Mouse (Mus musculus) neural tube, embryonic 15.5 days (tissue): ENCODE measurements around the gene Olfr1101. TPM values are rescaled to one million over a fixed set of nuclear protein-coding genes. Genes with fewer than 3 reads are reported as not detected.

Experiments used
- ATAC-seq: fragments of 200-750 bp; cut with Nextera tagmentation; 2 replicates; pipeline ENCODE4 v1.8.0; 2017; ENCODE audit warnings: mild to moderate bottlenecking, moderate TSS enrichment, moderate library complexity; ENCODE audit not compliant: low FRiP score
- H3K27ac ChIP-seq: fragments of 300-500 bp; sonication (generic); replicated peaks from 2 replicates; pipeline ENCODE4 v1.5.1; 2015; ENCODE audit warnings: mild to moderate bottlenecking, inconsistent platforms
- H3K27me3 ChIP-seq: fragments of 300-500 bp; sonication (generic); replicated peaks from 2 replicates; pipeline ENCODE4 v1.6.1; 2015; ENCODE audit warnings: inconsistent platforms
- H3K36me3 ChIP-seq: fragments of 300-500 bp; sonication (generic); 2 replicates; pipeline ENCODE4 v1.6.1; 2015; ENCODE audit warnings: inconsistent platforms
- H3K4me1 ChIP-seq: fragments of 300-500 bp; sonication (generic); 2 replicates; pipeline ENCODE4 v1.6.1; 2015; ENCODE audit warnings: inconsistent platforms
- H3K4me2 ChIP-seq: fragments of 300-500 bp; sonication (generic); 2 replicates; pipeline ENCODE4 v1.6.1; 2015; ENCODE audit warnings: inconsistent platforms, mild to moderate bottlenecking, moderate library complexity
- H3K4me3 ChIP-seq: fragments of 300-500 bp; sonication (generic); replicated peaks from 2 replicates; pipeline ENCODE4 v1.5.1; 2015; ENCODE audit warnings: mild to moderate bottlenecking, inconsistent platforms
- H3K9ac ChIP-seq: fragments of 300-500 bp; sonication (generic); replicated peaks from 2 replicates; pipeline ENCODE4 v1.6.1; 2015; ENCODE audit warnings: mild to moderate bottlenecking, inconsistent platforms
- H3K9me3 ChIP-seq: fragments of 300-500 bp; sonication (generic); replicated peaks from 2 replicates; pipeline ENCODE4 v1.6.1; 2016; ENCODE audit warnings: inconsistent platforms
- WGBS: fragments of 180-500 bp; shearing (Covaris S2); methylation state at CpG from one replicate; pipeline ENCODE4 v1.1.7; 2015; ENCODE audit warnings: mixed read lengths; 5-methylcytosine and 5-hydroxymethylcytosine counted together
- polyA plus RNA-seq: library from polyadenylated mRNA; unstranded; fragments of >200 nt; fragmentation: Nextera tagmentation; extraction: Ambion mirVana; gene quantifications from 2 replicates; pipeline ENCODE4 v1.2.1, GENCODE M21; 2015

Gene Olfr1101
- polyA plus RNA-seq, result not detected in 2 replicates

DNA sequence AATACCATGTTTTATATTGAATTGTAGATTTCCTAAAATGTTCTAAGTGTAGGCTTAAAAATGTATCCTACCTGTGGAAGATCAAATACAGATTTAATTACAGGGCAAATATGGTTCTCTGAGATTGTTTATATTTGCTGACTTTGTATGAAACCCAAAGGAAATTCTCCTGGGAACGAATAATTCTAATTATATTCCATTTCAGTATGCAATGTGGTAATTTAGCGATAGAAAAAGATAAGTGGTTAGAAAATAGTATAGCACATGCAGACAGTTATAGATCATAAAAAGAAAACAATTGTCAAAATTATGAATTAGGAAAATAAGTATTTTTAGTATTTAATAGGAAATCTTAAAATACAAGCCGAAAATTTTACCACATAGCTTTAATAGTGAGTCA is at the start of gene Olfr1101:
Gene Olfr1101, minus strand, starts transcription at position 101 of the 400 bp plus-strand sequence.
- H3K9me3 ChIP-seq, result no peaks in the 10 kb centered on the region
- 79% methylated on average over 3 of the region's 3 CpGs for WGBS
- H3K4me1 ChIP-seq, result no peaks in the 10 kb centered on the region
- ATAC-seq, result no peak
- no peak within 1 kb of the TSS for H3K4me3 ChIP-seq
- H3K27ac ChIP-seq, result no peak within 1 kb of the TSS
- no peak within 1 kb of the TSS for H3K9ac ChIP-seq
- no peaks in the 10 kb centered on the region for H3K27me3 ChIP-seq
- no peaks in the 10 kb centered on the region for H3K36me3 ChIP-seq
- no peak within 1 kb of the TSS for H3K4me2 ChIP-seq

DNA sequence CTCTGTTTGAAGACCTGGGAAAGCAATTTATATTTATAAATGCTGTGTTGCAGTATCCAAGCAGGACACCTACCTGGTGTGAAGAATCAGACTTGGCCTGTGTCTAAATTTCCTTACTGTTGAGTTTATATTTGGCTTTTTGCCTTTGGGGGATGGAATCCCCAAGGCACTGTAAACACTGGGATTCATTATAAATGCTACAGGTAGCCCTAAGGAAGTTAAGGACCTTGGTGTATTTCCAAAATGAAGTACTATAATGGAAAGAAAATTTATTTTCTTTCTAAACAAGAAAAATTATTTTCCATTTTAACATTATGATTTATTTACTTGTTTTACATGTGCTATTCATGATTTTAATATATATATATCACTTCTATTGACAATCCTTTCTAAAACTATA is 45.4 kb upstream of the Olfr1101 start, which contains the start of gene Olfr1105:
Gene Olfr1105, minus strand, starts transcription at position 101 of the 400 bp plus-strand sequence.
- Histone ChIP-seq H3K27me3 (no peaks in the 10 kb centered on the region), H3K9ac (no peak within 1 kb of the TSS), H3K4me1 (no peaks in the 10 kb centered on the region), H3K36me3 (no peaks in the 10 kb centered on the region), H3K9me3 (no peaks in the 10 kb centered on the region), H3K27ac (no peak within 1 kb of the TSS), H3K4me3 (no peak within 1 kb of the TSS), H3K4me2 (no peak within 1 kb of the TSS)
- ATAC-seq, result no peak

DNA sequence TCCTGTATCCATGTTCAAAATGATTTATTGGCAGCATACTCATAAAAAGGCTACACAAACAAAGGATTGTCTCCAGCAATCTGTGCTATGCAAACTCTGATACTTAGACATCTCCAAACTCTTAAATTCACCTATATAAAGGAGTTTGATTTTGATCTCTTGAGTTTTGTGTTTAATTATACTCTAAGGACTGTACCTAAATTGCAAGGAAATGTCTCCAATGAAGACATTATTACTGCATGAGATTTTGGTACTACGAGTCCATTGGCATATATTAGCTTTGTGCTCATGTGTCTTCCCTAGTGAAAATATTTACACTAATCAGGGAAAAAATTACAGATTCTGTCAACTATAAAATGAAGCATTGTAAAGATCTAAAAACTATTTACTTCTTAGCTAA is 36.0 kb upstream of the Olfr1101 start, which contains the start of gene Olfr1104:
Gene Olfr1104, minus strand, starts transcription at position 101 of the 400 bp plus-strand sequence.
- no peak for ATAC-seq
- no peaks in the 10 kb centered on the region for H3K9me3 ChIP-seq
- H3K9ac ChIP-seq, result no peak within 1 kb of the TSS
- no peaks in the 10 kb centered on the region for H3K27me3 ChIP-seq
- H3K27ac ChIP-seq, result no peak within 1 kb of the TSS
- H3K36me3 ChIP-seq, result no peaks in the 10 kb centered on the region
- WGBS, result 76% methylated on average over 1 of the region's 1 CpGs
- no peaks in the 10 kb centered on the region for H3K4me1 ChIP-seq
- no peak within 1 kb of the TSS for H3K4me3 ChIP-seq
- H3K4me2 ChIP-seq, result no peak within 1 kb of the TSS

DNA sequence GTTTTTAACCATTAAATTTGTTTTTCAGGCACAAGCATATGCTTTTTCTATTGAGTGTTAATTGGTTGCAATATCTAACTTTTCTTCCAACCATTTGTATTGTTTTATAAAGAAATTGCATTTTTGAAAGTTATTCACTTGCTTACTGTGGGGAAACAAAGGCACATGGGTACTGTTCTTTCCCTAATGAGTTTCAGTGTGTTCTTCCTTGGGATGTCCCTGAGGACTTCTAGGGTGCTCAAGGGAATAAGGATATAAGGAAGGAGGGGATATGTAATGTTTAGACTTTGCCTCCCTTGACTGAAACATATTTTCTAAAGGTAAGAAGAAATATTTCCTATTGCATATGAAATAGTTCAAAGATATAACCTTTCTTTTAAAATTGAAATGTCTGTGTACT is 7.1 kb upstream of the Olfr1101 start, which contains the start of gene Olfr1102:
Gene Olfr1102, plus strand, starts transcription at position 301 of the 400 bp plus-strand sequence.
- Histone ChIP-seq H3K9ac (no peak within 1 kb of the TSS), H3K4me1 (no peaks in the 10 kb centered on the region), H3K36me3 (no peaks in the 10 kb centered on the region), H3K4me3 (no peak within 1 kb of the TSS), H3K27ac (no peak within 1 kb of the TSS), H3K27me3 (no peaks in the 10 kb centered on the region), H3K4me2 (no peak within 1 kb of the TSS), H3K9me3 (no peaks in the 10 kb centered on the region)
- no peak for ATAC-seq

DNA sequence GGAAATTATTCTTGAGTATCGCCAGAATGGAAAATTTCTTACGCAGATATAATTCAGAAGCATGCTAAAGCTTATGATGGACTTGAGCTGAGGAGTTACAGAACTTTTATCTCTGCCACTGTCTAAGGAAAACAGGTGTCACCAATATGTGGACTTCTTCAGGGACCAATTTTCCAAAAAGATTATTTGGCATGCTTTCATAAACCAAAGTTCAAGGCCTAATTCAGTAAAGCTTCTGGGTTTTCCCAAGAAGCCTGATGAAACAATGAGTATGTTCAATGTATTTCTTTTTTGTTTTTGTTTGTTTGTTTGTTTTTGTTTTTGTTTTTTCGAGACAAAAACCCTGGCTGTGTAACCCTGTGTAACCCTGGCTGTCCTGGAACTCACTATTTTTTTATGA is 11.2 kb downstream of the Olfr1101 start, which contains the start of gene Olfr1100:
Gene Olfr1100, minus strand, starts transcription at position 101 of the 400 bp plus-strand sequence.
- Histone ChIP-seq H3K4me3 (no peak within 1 kb of the TSS), H3K27ac (no peak within 1 kb of the TSS), H3K9me3 (no peaks in the 10 kb centered on the region), H3K36me3 (no peaks in the 10 kb centered on the region), H3K4me2 (no peak within 1 kb of the TSS), H3K27me3 (no peaks in the 10 kb centered on the region), H3K9ac (no peak within 1 kb of the TSS), H3K4me1 (no peaks in the 10 kb centered on the region)
- ATAC-seq, result no peak
- WGBS, result 81% methylated on average over 3 of the region's 3 CpGs

DNA sequence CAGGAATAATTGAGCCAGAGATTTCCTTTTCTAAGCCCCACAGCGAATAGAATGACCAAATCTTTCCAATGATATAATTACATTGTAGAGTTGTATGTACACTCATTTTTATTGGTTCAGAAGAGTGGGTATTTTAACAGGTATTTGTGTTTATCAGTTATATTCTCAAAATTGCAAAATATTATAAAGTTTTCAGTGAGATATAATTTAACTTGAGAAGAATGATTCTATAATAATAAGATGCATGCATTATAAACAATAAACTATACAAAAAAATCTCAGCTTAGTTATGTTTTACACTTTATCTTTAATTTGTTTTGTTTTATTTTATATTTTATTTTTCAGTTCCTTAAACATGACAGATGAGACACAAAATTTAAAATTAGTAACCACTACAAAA is 30.4 kb downstream of the Olfr1101 start, which contains the start of gene Olfr1099:
Gene Olfr1099, minus strand, starts transcription at position 101 of the 400 bp plus-strand sequence.
- Histone ChIP-seq H3K9ac (no peak within 1 kb of the TSS), H3K36me3 (no peaks in the 10 kb centered on the region), H3K4me1 (no peaks in the 10 kb centered on the region), H3K27me3 (no peaks in the 10 kb centered on the region), H3K27ac (no peak within 1 kb of the TSS), H3K4me3 (no peak within 1 kb of the TSS), H3K9me3 (no peaks in the 10 kb centered on the region), H3K4me2 (no peak within 1 kb of the TSS)
- no peak for ATAC-seq
- 85% methylated on average over 1 of the region's 1 CpGs for WGBS

Other genes with a start within 250 kb of the Olfr1101 start
- not detected in 2 replicates for gene Olfr1090, start 232.2 kb downstream of the Olfr1101 start, polyA plus RNA-seq
- not detected in 2 replicates for gene Olfr1093, start 208.7 kb downstream of the Olfr1101 start, polyA plus RNA-seq
- gene Olfr141, start 181.2 kb downstream of the Olfr1101 start, polyA plus RNA-seq, result not detected in 2 replicates
- not detected in 2 replicates for gene Olfr1094, start 166.6 kb downstream of the Olfr1101 start, polyA plus RNA-seq
- not detected in 2 replicates for gene Olfr1095, start 139.5 kb downstream of the Olfr1101 start, polyA plus RNA-seq
- gene Gm13723, start 116.4 kb downstream of the Olfr1101 start, polyA plus RNA-seq, result not detected in 2 replicates
- gene Olfr1097, start 99.0 kb downstream of the Olfr1101 start, polyA plus RNA-seq, result not detected in 2 replicates
- not detected in 2 replicates for gene Olfr1098, start 66.7 kb downstream of the Olfr1101 start, polyA plus RNA-seq
- gene Olfr1099, start 30.5 kb downstream of the Olfr1101 start, polyA plus RNA-seq, result not detected in 2 replicates
- not detected in 2 replicates for gene Olfr1100, start 11.3 kb downstream of the Olfr1101 start, polyA plus RNA-seq
- not detected in 2 replicates for gene Olfr1102, start 7.2 kb upstream of the Olfr1101 start, polyA plus RNA-seq
- gene Olfr1104, start 35.9 kb upstream of the Olfr1101 start, polyA plus RNA-seq, result not detected in 2 replicates
- not detected in 2 replicates for gene Olfr1105, start 45.3 kb upstream of the Olfr1101 start, polyA plus RNA-seq
- not detected in 2 replicates for gene Olfr1106, start 61.1 kb upstream of the Olfr1101 start, polyA plus RNA-seq
- not detected in 2 replicates for gene Olfr1107, start 84.6 kb upstream of the Olfr1101 start, polyA plus RNA-seq
- gene Olfr1109, start 104.8 kb upstream of the Olfr1101 start, polyA plus RNA-seq, result not detected in 2 replicates
- not detected in 2 replicates for gene Olfr259, start 123.3 kb upstream of the Olfr1101 start, polyA plus RNA-seq
- not detected in 2 replicates for gene Olfr1110, start 149.1 kb upstream of the Olfr1101 start, polyA plus RNA-seq
- not detected in 2 replicates for gene Olfr1111, start 161.4 kb upstream of the Olfr1101 start, polyA plus RNA-seq
- gene Olfr1112, start 196.6 kb upstream of the Olfr1101 start, polyA plus RNA-seq, result not detected in 2 replicates
- gene Olfr1113, start 217.7 kb upstream of the Olfr1101 start, polyA plus RNA-seq, result not detected in 2 replicates